Mouse (Mus musculus) heart, postnatal 0 days (tissue): ENCODE results near the gene Gen1. TPM values are rescaled to one million over a fixed set of nuclear protein-coding genes. Genes with fewer than 3 reads are reported as not detected.

Experiments
- ATAC-seq: fragments of 200-750 bp; cut with Nextera tagmentation; 2 replicates; pipeline ENCODE4 v1.8.0; 2017; ENCODE audit warnings: low read depth, moderate number of reproducible peaks, moderate library complexity; ENCODE audit not compliant: insufficient read depth
- DNase-seq: peaks from one replicate; pipeline ENCODE4 v3.0.0-alpha.2; 2016; ENCODE audit warnings: low spot score
- H3K27ac ChIP-seq: fragments of 300-500 bp; sonication (generic); 2 replicates; pipeline ENCODE4 v1.5.1; 2014; ENCODE audit warnings: low read depth, mild to moderate bottlenecking
- H3K27me3 ChIP-seq: fragments of 300-500 bp; sonication (generic); 2 replicates; pipeline ENCODE4 v1.6.1; 2014; ENCODE audit warnings: low read length, mixed read lengths; ENCODE audit not compliant: control insufficient read depth, insufficient read depth
- H3K36me3 ChIP-seq: fragments of 300-500 bp; sonication (generic); replicated peaks from 2 replicates; pipeline ENCODE4 v1.6.1; 2014; ENCODE audit warnings: low read length, mixed read lengths; ENCODE audit not compliant: control insufficient read depth, insufficient read depth
- H3K4me1 ChIP-seq: fragments of 300-500 bp; sonication (generic); 2 replicates; pipeline ENCODE4 v1.6.1; 2014; ENCODE audit warnings: antibody characterized with exemption; ENCODE audit not compliant: control insufficient read depth, insufficient read depth
- H3K4me2 ChIP-seq: fragments of 300-500 bp; sonication (generic); 2 replicates; pipeline ENCODE4 v1.6.1; 2014; ENCODE audit warnings: low read depth, mild to moderate bottlenecking, low read length, moderate library complexity
- H3K4me3 ChIP-seq: fragments of 300-500 bp; sonication (generic); 2 replicates; pipeline ENCODE4 v1.5.1; 2014; ENCODE audit warnings: low read depth, low read length
- H3K9ac ChIP-seq: fragments of 300-500 bp; sonication (generic); replicated peaks from 2 replicates; pipeline ENCODE4 v1.6.1; 2014; ENCODE audit warnings: low read depth, low read length, mixed read lengths
- H3K9me3 ChIP-seq: fragments of 300-500 bp; sonication (generic); replicated peaks from 2 replicates; pipeline ENCODE4 v1.6.1; 2016; ENCODE audit warnings: low read length; ENCODE audit not compliant: control insufficient read depth
- CTCF ChIP-seq: IDR thresholded peaks from 2 replicates; pipeline ENCODE4 v1.5.1; 2016; ENCODE audit warnings: antibody characterized with exemption, control low read depth, low read depth
- EP300 ChIP-seq: IDR thresholded peaks from 2 replicates; pipeline ENCODE4 v1.6.1; 2016; ENCODE audit warnings: antibody characterized with exemption, low read depth
- WGBS: fragments of 180-500 bp; shearing (Covaris S2); extraction: QIAGEN DNeasy Blood & Tissue Kit; methylation state at CpG from one replicate; pipeline ENCODE4 v1.1.7; 2014; 5-methylcytosine and 5-hydroxymethylcytosine counted together
- polyA plus RNA-seq: library from polyadenylated mRNA; unstranded; fragments of >200 nt; fragmentation: Nextera tagmentation; extraction: Ambion mirVana; gene quantifications from 2 replicates; pipeline ENCODE4 v1.2.1, GENCODE M21; 2015
- total RNA-seq: library from RNA; depleted of rRNA; stranded (reverse); fragments of >200 nt; gene quantifications from 2 replicates; pipeline ENCODE4 v1.2.3, GENCODE M21; 2014; ENCODE audit warnings: low replicate concordance

Gen1 gene
- total and polyA plus RNA-seq, 2 experiments from 2014 or later: 1.5 to 4.5 TPM

- no peaks in the 10 kb centered on the region for H3K9me3 ChIP-seq
- no peak overlapping the region for H3K27ac ChIP-seq
- H3K27me3 ChIP-seq: no peaks in the 10 kb centered on the region
- peaks cover 5% of the 10 kb centered on the region; the same call in 1 of the 2 replicates for H3K4me1 ChIP-seq
- H3K36me3 ChIP-seq: peaks cover 36% of the 10 kb centered on the region
- H3K9ac ChIP-seq: no peak overlapping the region
- TF ChIP-seq EP300: no peak
- no peak for TF ChIP-seq CTCF
- DNase-seq (no peak), ATAC-seq (no peak)
- no peak overlapping the region for H3K4me2 ChIP-seq
- 93% methylated on average over 4 of the region's 4 CpGs for WGBS
- no peak overlapping the region for H3K4me3 ChIP-seq
Observed at GRCm38 (mm10) chr12:11272568-11272967, 7.0 kb upstream of the Gen1 start.

GRCm38 (mm10) chr12:11267030-11267429 lies 1.4 kb upstream of the Gen1 start:
- H3K36me3 ChIP-seq: peaks cover 6% of the 10 kb centered on the region
- peak; percentile 14 for DNase-seq
- H3K27ac ChIP-seq: peak overlapping the region; percentile 98; the same call in 1 of the 2 replicates
- H3K27me3 ChIP-seq: no peaks in the 10 kb centered on the region
- no peak for ATAC-seq
- H3K4me3 ChIP-seq: peak overlapping the region; percentile 92
- peak overlapping the region; percentile 93 for H3K4me2 ChIP-seq
- H3K9ac ChIP-seq: peak overlapping the region; percentile 91
- TF ChIP-seq EP300 (no peak), CTCF (no peak)
- H3K9me3 ChIP-seq: no peaks in the 10 kb centered on the region
- 6% methylated on average over 4 of the region's 4 CpGs for WGBS
- peaks cover 13% of the 10 kb centered on the region for H3K4me1 ChIP-seq

- H3K4me3 ChIP-seq: peak overlapping the region; percentile 92
- DNase-seq (peak; percentile 10), ATAC-seq (peak; percentile 66)
- H3K9me3 ChIP-seq: no peaks in the 10 kb centered on the region
- WGBS: under 1% methylated on average over 51 of the region's 51 CpGs
- TF ChIP-seq CTCF: no peak
- no peak for TF ChIP-seq EP300
- H3K27me3 ChIP-seq: no peaks in the 10 kb centered on the region
- H3K27ac ChIP-seq: peak overlapping the region; percentile 98
- peaks cover 6% of the 10 kb centered on the region; the same call in 1 of the 2 replicates for H3K36me3 ChIP-seq
- peaks cover 13% of the 10 kb centered on the region for H3K4me1 ChIP-seq
- H3K4me2 ChIP-seq: peak overlapping the region; percentile 93
- peak overlapping the region; percentile 91 for H3K9ac ChIP-seq
Observed at GRCm38 (mm10) chr12:11266282-11266985, 833 bp upstream of the Gen1 start.

- Histone ChIP-seq H3K4me1 (peaks cover 13% of the 10 kb centered on the region), H3K4me2 (peak overlapping the region; percentile 93), H3K9ac (peak overlapping the region; percentile 91), H3K4me3 (peak overlapping the region; percentile 92), H3K27me3 (no peaks in the 10 kb centered on the region), H3K27ac (peak overlapping the region; percentile 98), H3K9me3 (no peaks in the 10 kb centered on the region), H3K36me3 (no peaks in the 10 kb centered on the region)
- DNase-seq (no peak), ATAC-seq (no peak)
- 1% methylated on average over 13 of the region's 13 CpGs for WGBS
- TF ChIP-seq EP300 (no peak), CTCF (no peak)
Observed at GRCm38 (mm10) chr12:11264895-11265294, 706 bp downstream of the Gen1 start.

- H3K9ac ChIP-seq: no peak overlapping the region
- TF ChIP-seq EP300: no peak
- no peak for TF ChIP-seq CTCF
- H3K4me1 ChIP-seq: no peaks in the 10 kb centered on the region
- H3K27me3 ChIP-seq: no peaks in the 10 kb centered on the region
- peaks cover 22% of the 10 kb centered on the region; the same call in 1 of the 2 replicates for H3K36me3 ChIP-seq
- ATAC-seq: no peak
- DNase-seq: no peak
- H3K27ac ChIP-seq: no peak overlapping the region
- H3K9me3 ChIP-seq: no peaks in the 10 kb centered on the region
- H3K4me2 ChIP-seq: no peak overlapping the region
- 74% methylated on average over 3 of the region's 3 CpGs for WGBS
- H3K4me3 ChIP-seq: no peak overlapping the region
Observed at GRCm38 (mm10) chr12:11250322-11250721, 15.3 kb downstream of the Gen1 start.
